19 mouse cellular contexts compared by ENCODE assay signal in the genomic region with DNA sequence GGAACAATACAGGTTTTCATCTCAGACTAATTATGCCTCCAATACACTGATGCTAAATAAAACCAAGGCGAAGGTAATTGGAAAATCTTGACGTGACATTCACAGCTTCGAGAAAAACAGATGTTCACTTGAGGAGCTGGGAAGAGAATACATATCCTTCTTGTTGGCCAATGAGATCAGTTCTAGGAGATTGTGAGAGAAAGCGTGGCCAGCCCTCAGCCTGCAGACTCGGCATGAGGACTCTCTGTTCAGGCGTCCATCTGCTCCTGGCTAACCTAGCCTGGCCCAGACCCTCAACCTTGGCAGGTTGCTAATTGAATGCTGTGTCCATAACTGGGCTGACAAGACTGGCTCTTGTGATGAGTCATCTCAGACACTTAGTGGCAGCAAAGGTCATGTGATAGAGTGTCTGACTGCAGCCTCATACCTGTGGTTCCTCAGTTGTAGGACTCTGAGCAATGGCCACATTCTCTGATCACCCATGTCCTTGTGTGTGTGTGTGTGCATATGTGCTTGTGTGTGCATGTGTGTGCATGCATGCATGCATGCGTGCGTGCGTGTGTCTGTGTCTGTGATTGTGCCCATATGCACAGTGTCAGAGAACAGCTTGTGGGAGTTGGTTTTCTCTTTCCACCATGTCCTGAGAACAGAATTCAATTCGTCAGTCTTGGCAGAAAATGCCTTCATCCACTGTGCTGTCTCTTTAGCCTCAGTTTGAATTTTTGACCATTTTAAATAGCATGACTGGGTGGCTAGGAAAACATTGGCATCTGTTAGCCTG.
DNase-seq lines count a peak whose midpoint lies in the region; ATAC-seq and TF ChIP-seq lines count a peak whose summit lies in the region.
"Had no signal": no experiment of that assay in that cellular context is flagged by ENCODE, and none has a peak within 500 bp of the region (broad histone marks: within the 10 kb centered on the region; RNA-seq: fewer than 3 reads in every experiment).

No protein-coding gene starts in this region.

- H3K27ac ChIP-seq in forebrain, embryonic 15.5 days (replicated peaks) = no peak overlapping the region
- no peak overlapping the region for H3K27ac ChIP-seq in forebrain, embryonic 10.5 days
- no peak overlapping the region; the same call in 1 of the 2 replicates for H3K27ac ChIP-seq in forebrain, postnatal 0 days (ENCODE audit: low read depth, low read length)
- H3K27ac ChIP-seq: embryonic facial prominence, embryonic 12.5 days; hindbrain, embryonic 10.5 days; intestine, embryonic 15.5 days; kidney, embryonic 15.5 days; limb, embryonic 12.5 days; liver, embryonic 13.5 days; neural tube, embryonic 12.5 days; stomach, postnatal 0 days had no signal

- no peak overlapping the region for H3K4me3 ChIP-seq in forebrain, embryonic 15.5 days
- no peak overlapping the region for H3K4me3 ChIP-seq in forebrain, embryonic 10.5 days
- no peak overlapping the region for H3K4me3 ChIP-seq in forebrain, postnatal 0 days (ENCODE audit: low read depth, low read length)
- H3K4me3 ChIP-seq: embryonic facial prominence, embryonic 12.5 days; hindbrain, embryonic 10.5 days; intestine, embryonic 15.5 days; kidney, embryonic 15.5 days; limb, embryonic 12.5 days; liver, embryonic 13.5 days; neural tube, embryonic 12.5 days had no signal

- ATAC-seq in forebrain, embryonic 15.5 days (replicated peaks) = peak; percentile 63
- peak; percentile 67 for ATAC-seq in forebrain, postnatal 0 days
- ATAC-seq: intestine, embryonic 15.5 days had no signal

- TF ChIP-seq CTCF in forebrain, postnatal 0 days (IDR thresholded peaks at IDR 0.05; ENCODE audit: low read depth) = no peak

- H3K9ac ChIP-seq in forebrain, embryonic 15.5 days (replicated peaks) = no peak overlapping the region
- H3K9ac ChIP-seq in forebrain, postnatal 0 days = no peak overlapping the region
- H3K9ac ChIP-seq: embryonic facial prominence, embryonic 12.5 days; intestine, embryonic 15.5 days; kidney, embryonic 15.5 days; limb, embryonic 12.5 days; liver, embryonic 13.5 days; neural tube, embryonic 12.5 days had no signal

- no peaks in the 10 kb centered on the region for H3K36me3 ChIP-seq in forebrain, embryonic 15.5 days
- H3K36me3 ChIP-seq in forebrain, embryonic 10.5 days (replicated peaks) = no peaks in the 10 kb centered on the region
- no peaks in the 10 kb centered on the region for H3K36me3 ChIP-seq in forebrain, postnatal 0 days (ENCODE audit: insufficient read depth)
- H3K36me3 ChIP-seq: embryonic facial prominence, embryonic 12.5 days; hindbrain, embryonic 10.5 days; intestine, embryonic 15.5 days; kidney, embryonic 15.5 days; limb, embryonic 12.5 days; liver, embryonic 13.5 days; neural tube, embryonic 12.5 days had no signal

- no peaks in the 10 kb centered on the region for H3K9me3 ChIP-seq in forebrain, embryonic 15.5 days
- H3K9me3 ChIP-seq in forebrain, embryonic 10.5 days = no peaks in the 10 kb centered on the region
- H3K9me3 ChIP-seq in forebrain, postnatal 0 days (ENCODE audit: low read length) = no peaks in the 10 kb centered on the region
- H3K9me3 ChIP-seq: embryonic facial prominence, embryonic 12.5 days; hindbrain, embryonic 10.5 days; intestine, embryonic 15.5 days; kidney, embryonic 15.5 days; limb, embryonic 12.5 days; liver, embryonic 13.5 days; neural tube, embryonic 12.5 days had no signal

- no peaks in the 10 kb centered on the region for H3K27me3 ChIP-seq in forebrain, embryonic 15.5 days
- H3K27me3 ChIP-seq in forebrain, embryonic 10.5 days (ENCODE audit: poor library complexity, severe bottlenecking) = no peaks in the 10 kb centered on the region
- no peaks in the 10 kb centered on the region for H3K27me3 ChIP-seq in forebrain, postnatal 0 days (ENCODE audit: insufficient read depth, low read length)
- H3K27me3 ChIP-seq: embryonic facial prominence, embryonic 12.5 days; intestine, embryonic 15.5 days; kidney, embryonic 15.5 days; limb, embryonic 12.5 days; liver, embryonic 13.5 days; neural tube, embryonic 12.5 days had no signal

- DNase-seq in forebrain, embryonic 10.5 days (ENCODE audit: extremely low spot score, low spot score) = no peak
- DNase-seq in layer of hippocampus, postnatal 36 days = peak; percentile 12 to 21
- no peak for DNase-seq in layer of hippocampus, adult 9-11 months
- peak; percentile 68 for DNase-seq in brain, adult 2 months (ENCODE audit: low read depth, low spot score)
- DNase-seq in forebrain, postnatal 0 days = peak; percentile 22
- no peak for DNase-seq in adrenal gland, postnatal 25 days
- DNase-seq: adrenal gland, postnatal 36 days; gastrocnemius, postnatal 14 days; liver, embryonic 13.5 days; right cerebral cortex, postnatal 25 days; thymus, postnatal 14 days had no signal

- H3K4me2 ChIP-seq in forebrain, embryonic 15.5 days (replicated peaks) = no peak overlapping the region
- no peak overlapping the region for H3K4me2 ChIP-seq in forebrain, postnatal 0 days (ENCODE audit: low read depth)
- H3K4me2 ChIP-seq: embryonic facial prominence, embryonic 12.5 days; intestine, embryonic 15.5 days; kidney, embryonic 15.5 days; limb, embryonic 12.5 days; liver, embryonic 13.5 days; neural tube, embryonic 12.5 days had no signal

- 0 out of 2 replicates have a peak, but pooled peaks cover 2% of the 10 kb centered on the region for H3K4me1 ChIP-seq in forebrain, embryonic 15.5 days
- H3K4me1 ChIP-seq in forebrain, embryonic 10.5 days = peaks cover 8% of the 10 kb centered on the region; the same call in 1 of the 2 replicates
- peaks cover 10% of the 10 kb centered on the region; the same call in 1 of the 2 replicates for H3K4me1 ChIP-seq in forebrain, postnatal 0 days (ENCODE audit: insufficient read depth)
- H3K4me1 ChIP-seq: embryonic facial prominence, embryonic 12.5 days; intestine, embryonic 15.5 days; limb, embryonic 12.5 days; liver, embryonic 13.5 days; neural tube, embryonic 12.5 days had no signal

- 50% methylated on average over 10 of the region's 10 CpGs for WGBS in forebrain, embryonic 15.5 days
- 88% methylated on average over 10 of the region's 10 CpGs for WGBS in forebrain, embryonic 10.5 days
- 41% methylated on average over 10 of the region's 10 CpGs for WGBS in forebrain, postnatal 0 days

Comparison
In these comparisons a context has a peak if more than half of its experiments do, and no peak if none do; other contexts are left out.
1. DNase-seq: peak in layer of hippocampus, postnatal 36 days (2 of 2), brain, adult 2 months (single experiment) and forebrain, postnatal 0 days (single experiment); none in forebrain, embryonic 10.5 days (single experiment), layer of hippocampus, adult 9-11 months (single experiment) and adrenal gland, postnatal 25 days (single experiment).